Mouse (Mus musculus) ES-Bruce4 (cell line): ENCODE measurements at regions not wholly inside any gene's neighbourhood (a gene's known extent, or its start where the extent isn't known, plus 50 kb on each side); places are given as distances from the start of the nearest gene placed in this dataset.

ENCODE experiments used
- H3K27ac ChIP-seq: 2 replicates; pipeline ENCODE4 v1.5.1; 2012; ENCODE audit warnings: low read length, inconsistent platforms; ENCODE audit not compliant: insufficient read depth
- H3K27me3 ChIP-seq: 2 replicates; pipeline ENCODE4 v1.6.1; 2012; ENCODE audit warnings: mild to moderate bottlenecking, low read length, inconsistent platforms; ENCODE audit not compliant: control insufficient read depth, poor library complexity, insufficient read depth, severe bottlenecking
- H3K36me3 ChIP-seq: 2 replicates; pipeline ENCODE4 v1.6.1; 2012; ENCODE audit warnings: inconsistent platforms, mild to moderate bottlenecking, low read length, moderate library complexity; ENCODE audit not compliant: control insufficient read depth, poor library complexity, insufficient read depth, severe bottlenecking
- H3K4me1 ChIP-seq: one replicate; pipeline ENCODE4 v1.8.1; 2011; ENCODE audit warnings: low read length; ENCODE audit not compliant: control insufficient read depth, insufficient read depth
- H3K4me3 ChIP-seq: 2 replicates; pipeline ENCODE4 v1.5.1; 2011; ENCODE audit warnings: low read depth, mild to moderate bottlenecking, low read length
- H3K9ac ChIP-seq: 2 replicates; pipeline ENCODE4 v1.6.1; 2012; ENCODE audit warnings: low read depth, mild to moderate bottlenecking, inconsistent platforms; ENCODE audit not compliant: poor library complexity, severe bottlenecking
- H3K9me3 ChIP-seq: replicated peaks from 2 replicates; pipeline ENCODE4 v1.6.1; 2012; ENCODE audit warnings: mild to moderate bottlenecking, low read length, inconsistent platforms; ENCODE audit not compliant: control insufficient read depth, poor library complexity, insufficient read depth, severe bottlenecking
- CTCF ChIP-seq: IDR thresholded peaks from one replicate; pipeline ENCODE4 v1.8.1; 2011; ENCODE audit warnings: low read depth, low read length
- EP300 ChIP-seq: IDR thresholded peaks from 2 replicates; pipeline ENCODE4 v1.6.1; 2011; ENCODE audit warnings: low read depth, low read length; ENCODE audit not compliant: insufficient read depth
- POLR2A ChIP-seq: IDR thresholded peaks from one replicate; pipeline ENCODE4 v1.8.1; 2011; ENCODE audit warnings: low read length; ENCODE audit not compliant: insufficient read depth

DNA sequence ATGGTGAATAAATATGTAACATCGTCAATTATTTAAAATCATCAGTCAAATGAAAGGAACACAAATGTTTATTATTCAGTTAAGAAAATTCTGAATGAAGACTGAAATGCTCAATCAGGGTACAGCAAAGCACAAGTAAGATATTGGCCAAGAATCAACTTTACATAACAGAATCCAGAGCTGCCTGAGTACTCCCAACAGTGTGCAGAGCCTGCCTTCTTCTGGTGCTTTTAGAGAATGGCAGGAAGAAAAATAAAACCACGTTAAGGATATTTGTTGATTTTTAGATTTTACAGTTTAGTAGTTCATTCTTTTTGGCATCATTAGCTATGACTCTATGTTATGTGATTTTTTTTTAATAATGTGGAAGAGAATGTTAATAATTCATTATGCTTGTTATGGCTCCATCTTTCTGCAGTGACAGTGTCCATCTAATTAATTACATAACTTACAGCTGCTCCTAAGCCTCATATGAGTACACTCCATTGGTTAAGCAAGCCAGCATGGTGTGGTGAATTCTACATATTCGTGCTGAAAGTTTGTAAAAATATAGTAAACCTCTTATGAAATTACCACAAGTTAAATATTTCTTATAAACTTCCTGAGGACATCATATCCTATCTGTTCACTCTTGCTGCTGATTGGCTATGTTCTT is 579.0 kb downstream of the Kcna4 start:
- Histone ChIP-seq H3K36me3 (no peaks in the 10 kb centered on the region), H3K27me3 (no peaks in the 10 kb centered on the region), H3K27ac (no peak overlapping the region), H3K4me3 (no peak overlapping the region), H3K9me3 (no peaks in the 10 kb centered on the region), H3K4me1 (no peaks in the 10 kb centered on the region), H3K9ac (no peak overlapping the region)
- no peak for TF ChIP-seq POLR2A
- no peak for TF ChIP-seq CTCF
- TF ChIP-seq EP300: no peak

GRCm38 (mm10) chr2:107879663-107880062 is 589.2 kb downstream of the Kcna4 start:
- Histone ChIP-seq H3K36me3 (no peaks in the 10 kb centered on the region), H3K27me3 (no peaks in the 10 kb centered on the region), H3K4me1 (no peaks in the 10 kb centered on the region), H3K9ac (no peak overlapping the region), H3K9me3 (no peaks in the 10 kb centered on the region), H3K27ac (no peak overlapping the region), H3K4me3 (no peak overlapping the region)
- no peak for TF ChIP-seq EP300
- no peak for TF ChIP-seq POLR2A
- no peak for TF ChIP-seq CTCF

GRCm38 (mm10) chr2:107886063-107886762 is 595.8 kb downstream of the Kcna4 start:
- Histone ChIP-seq H3K4me1 (no peaks in the 10 kb centered on the region), H3K9me3 (no peaks in the 10 kb centered on the region), H3K27me3 (no peaks in the 10 kb centered on the region), H3K9ac (no peak overlapping the region), H3K4me3 (no peak overlapping the region), H3K36me3 (no peaks in the 10 kb centered on the region), H3K27ac (no peak overlapping the region)
- TF ChIP-seq CTCF (no peak), EP300 (no peak), POLR2A (no peak)

GRCm38 (mm10) chr2:107888245-107888644 is 597.8 kb downstream of the Kcna4 start:
- Histone ChIP-seq H3K4me1 (no peaks in the 10 kb centered on the region), H3K9ac (no peak overlapping the region), H3K4me3 (no peak overlapping the region), H3K36me3 (no peaks in the 10 kb centered on the region), H3K27me3 (no peaks in the 10 kb centered on the region), H3K27ac (no peak overlapping the region), H3K9me3 (no peaks in the 10 kb centered on the region)
- TF ChIP-seq CTCF: no peak
- no peak for TF ChIP-seq POLR2A
- no peak for TF ChIP-seq EP300

- Histone ChIP-seq H3K9ac (no peak overlapping the region), H3K36me3 (no peaks in the 10 kb centered on the region), H3K27ac (no peak overlapping the region), H3K9me3 (peaks cover 9% of the 10 kb centered on the region), H3K4me1 (no peaks in the 10 kb centered on the region), H3K4me3 (no peak overlapping the region), H3K27me3 (no peaks in the 10 kb centered on the region)
- TF ChIP-seq EP300 (no peak), CTCF (no peak), POLR2A (no peak)
Observed at GRCm38 (mm10) chr2:107925116-107925515, 634.7 kb downstream of the Kcna4 start.

GRCm38 (mm10) chr2:107926606-107927005 is 636.2 kb downstream of the Kcna4 start:
- TF ChIP-seq EP300 (no peak), CTCF (no peak), POLR2A (no peak)
- Histone ChIP-seq H3K9me3 (0 out of 2 replicates have a peak, but pooled peaks cover under 1% of the 10 kb centered on the region), H3K27ac (no peak overlapping the region), H3K4me1 (no peaks in the 10 kb centered on the region), H3K9ac (no peak overlapping the region), H3K27me3 (no peaks in the 10 kb centered on the region), H3K36me3 (no peaks in the 10 kb centered on the region), H3K4me3 (no peak overlapping the region)
